ENCODE assay signal across 14 mouse cellular contexts in genomic region chr17:11249216-11249615, GRCm38 (mm10).
DNase-seq lines count a peak whose midpoint lies in the region; ATAC-seq and TF ChIP-seq lines count a peak whose summit lies in the region.
"Had no signal": no experiment of that assay in that cellular context is flagged by ENCODE, and none has a peak within 500 bp of the region (broad histone marks: within the 10 kb centered on the region; RNA-seq: fewer than 3 reads in every experiment).

No protein-coding gene starts in this region.

- no peaks in the 10 kb centered on the region for H3K9me3 ChIP-seq in hindbrain, postnatal 0 days (ENCODE audit: low read length)
- no peaks in the 10 kb centered on the region for H3K9me3 ChIP-seq in hindbrain, embryonic 14.5 days (ENCODE audit: control insufficient read depth, low read length)
- H3K9me3 ChIP-seq in limb, embryonic 14.5 days (ENCODE audit: control insufficient read depth, low read length): no peaks in the 10 kb centered on the region
- H3K9me3 ChIP-seq: heart, embryonic 13.5 days; liver, embryonic 13.5 days had no signal

- H3K36me3 ChIP-seq in hindbrain, postnatal 0 days (ENCODE audit: insufficient read depth, low read length): no peaks in the 10 kb centered on the region
- no peaks in the 10 kb centered on the region for H3K36me3 ChIP-seq in hindbrain, embryonic 14.5 days (replicated peaks; ENCODE audit: control insufficient read depth, insufficient read depth)
- H3K36me3 ChIP-seq in liver, adult 2 months (ENCODE audit: control insufficient read depth, insufficient read depth, low read length): no peaks in the 10 kb centered on the region
- H3K36me3 ChIP-seq in limb, embryonic 14.5 days (ENCODE audit: control insufficient read depth, insufficient read depth, low read length): no peaks in the 10 kb centered on the region
- H3K36me3 ChIP-seq: heart, embryonic 13.5 days; liver, embryonic 13.5 days had no signal

- peaks cover 6% of the 10 kb centered on the region; the same call in 1 of the 2 replicates for H3K4me1 ChIP-seq in hindbrain, postnatal 0 days (ENCODE audit: insufficient read depth, low read length)
- no peaks in the 10 kb centered on the region for H3K4me1 ChIP-seq in hindbrain, embryonic 14.5 days (replicated peaks; ENCODE audit: control insufficient read depth, insufficient read depth, low read length)
- no peaks in the 10 kb centered on the region for H3K4me1 ChIP-seq in liver, adult 2 months (ENCODE audit: control insufficient read depth, insufficient read depth, low read length)
- H3K4me1 ChIP-seq in limb, embryonic 14.5 days (ENCODE audit: control insufficient read depth, insufficient read depth, low read length): 0 out of 2 replicates have a peak, but pooled peaks cover 5% of the 10 kb centered on the region
- H3K4me1 ChIP-seq: heart, embryonic 13.5 days; liver, embryonic 13.5 days had no signal

- peak; percentile 51 for DNase-seq in hindbrain, postnatal 0 days (ENCODE audit: low spot score)
- DNase-seq in hindbrain, embryonic 14.5 days (ENCODE audit: low spot score): no peak
- DNase-seq in liver, adult 2 months (ENCODE audit: extremely low read depth, low read depth, low spot score): peak; percentile 6
- no peak for DNase-seq in liver
- peak; percentile 56 for DNase-seq in hindlimb bud, embryonic 11.5 days (ENCODE audit: extremely low spot score, low read depth, low spot score)
- peak; percentile 29 for DNase-seq in limb, embryonic 14.5 days (ENCODE audit: low spot score)
- DNase-seq in left cerebral cortex, adult 18-20 months (ENCODE audit: low spot score in 2 of 2): no peak
- no peak for DNase-seq in adrenal gland, adult 8-10 months
- DNase-seq: cerebellum, adult 2 months; liver, embryonic 13.5 days; retina, postnatal 1 day had no signal

- WGBS in hindbrain, postnatal 0 days: 27% methylated on average over 6 of the region's 6 CpGs
- WGBS in hindbrain, embryonic 14.5 days: 33% methylated on average over 6 of the region's 6 CpGs
- 80% methylated on average over 6 of the region's 6 CpGs for WGBS in liver, adult 2 months
- WGBS in limb, embryonic 14.5 days: 13% methylated on average over 6 of the region's 6 CpGs

- no peak for ATAC-seq in hindbrain, postnatal 0 days
- ATAC-seq in hindbrain, embryonic 14.5 days (ENCODE audit: low FRiP score): no peak
- ATAC-seq in limb, embryonic 14.5 days (ENCODE audit: low FRiP score, low read depth): no peak
- ATAC-seq: intestine, embryonic 16.5 days; lung, postnatal 0 days had no signal

- no peaks in the 10 kb centered on the region for H3K79me2 ChIP-seq in liver, adult 2 months (ENCODE audit: control insufficient read depth, insufficient read depth, low read length)

- TF ChIP-seq POLR2A in liver, adult 2 months (IDR thresholded peaks at IDR 0.05; ENCODE audit: extremely low read depth, insufficient read depth, low read length): no peak
- TF ChIP-seq POLR2A in limb, embryonic 14.5 days (IDR thresholded peaks at IDR 0.05; ENCODE audit: borderline replicate concordance, extremely low read depth, insufficient read depth, insufficient read length): no peak

- no peak overlapping the region for H3K9ac ChIP-seq in hindbrain, postnatal 0 days (replicated peaks; ENCODE audit: low read length)
- no peak overlapping the region for H3K9ac ChIP-seq in hindbrain, embryonic 14.5 days
- no peak overlapping the region for H3K9ac ChIP-seq in liver, adult 2 months (ENCODE audit: low read depth, low read length)
- H3K9ac ChIP-seq in limb, embryonic 14.5 days (ENCODE audit: low read depth, low read length, severe bottlenecking): no peak overlapping the region
- H3K9ac ChIP-seq: heart, embryonic 13.5 days; liver, embryonic 13.5 days had no signal

- no peak overlapping the region for H3K4me3 ChIP-seq in hindbrain, postnatal 0 days (ENCODE audit: low read length)
- no peak overlapping the region for H3K4me3 ChIP-seq in hindbrain, embryonic 14.5 days (replicated peaks; ENCODE audit: low read length)
- no peak overlapping the region for H3K4me3 ChIP-seq in liver, adult 2 months (ENCODE audit: insufficient read depth, low read depth, low read length)
- no peak overlapping the region for H3K4me3 ChIP-seq in limb, embryonic 14.5 days (replicated peaks; ENCODE audit: low read length)
- H3K4me3 ChIP-seq: heart, embryonic 13.5 days; liver, embryonic 13.5 days had no signal

- peak overlapping the region; percentile 7; the same call in 1 of the 2 replicates for H3K4me2 ChIP-seq in hindbrain, postnatal 0 days (ENCODE audit: low read depth, low read length)
- H3K4me2 ChIP-seq in hindbrain, embryonic 14.5 days (replicated peaks): no peak overlapping the region
- H3K4me2 ChIP-seq in limb, embryonic 14.5 days (replicated peaks; ENCODE audit: low read depth, low read length, severe bottlenecking): no peak overlapping the region
- H3K4me2 ChIP-seq: heart, embryonic 13.5 days; liver, embryonic 13.5 days had no signal

- no peak for TF ChIP-seq CTCF in hindbrain, postnatal 0 days (IDR thresholded peaks at IDR 0.05; ENCODE audit: low read depth)
- TF ChIP-seq CTCF in liver, adult 2 months (IDR thresholded peaks at IDR 0.05; ENCODE audit: low read depth, low read length): no peak

- peak overlapping the region; percentile 26; the same call in 1 of the 2 replicates for H3K27ac ChIP-seq in hindbrain, postnatal 0 days
- no peak overlapping the region for H3K27ac ChIP-seq in hindbrain, embryonic 14.5 days
- H3K27ac ChIP-seq in liver, adult 2 months (replicated peaks; ENCODE audit: insufficient read depth, low read depth, low read length): no peak overlapping the region
- no peak overlapping the region for H3K27ac ChIP-seq in limb, embryonic 14.5 days (replicated peaks; ENCODE audit: low read depth, low read length)
- H3K27ac ChIP-seq: heart, embryonic 13.5 days; liver, embryonic 13.5 days had no signal

- no peaks in the 10 kb centered on the region for H3K27me3 ChIP-seq in hindbrain, postnatal 0 days (ENCODE audit: insufficient read depth, low read length)
- no peaks in the 10 kb centered on the region for H3K27me3 ChIP-seq in hindbrain, embryonic 14.5 days (ENCODE audit: control insufficient read depth, insufficient read depth, low read length)
- H3K27me3 ChIP-seq in liver, adult 2 months (ENCODE audit: control insufficient read depth, insufficient read depth, low read length): no peaks in the 10 kb centered on the region
- H3K27me3 ChIP-seq in limb, embryonic 14.5 days (ENCODE audit: control insufficient read depth, insufficient read depth, low read length): no peaks in the 10 kb centered on the region
- H3K27me3 ChIP-seq: heart, embryonic 13.5 days; liver, embryonic 13.5 days had no signal

Comparison
In these comparisons a context has a peak if more than half of its experiments do, and no peak if none do; other contexts are left out.
1. DNase-seq: peak in hindbrain, postnatal 0 days (single experiment), liver, adult 2 months (single experiment), hindlimb bud, embryonic 11.5 days (single experiment) and limb, embryonic 14.5 days (single experiment); none in hindbrain, embryonic 14.5 days (single experiment), liver (single experiment), left cerebral cortex, adult 18-20 months (0 of 2) and adrenal gland, adult 8-10 months (single experiment).